8 mouse cellular contexts compared by ENCODE assay signal in the genomic region with DNA sequence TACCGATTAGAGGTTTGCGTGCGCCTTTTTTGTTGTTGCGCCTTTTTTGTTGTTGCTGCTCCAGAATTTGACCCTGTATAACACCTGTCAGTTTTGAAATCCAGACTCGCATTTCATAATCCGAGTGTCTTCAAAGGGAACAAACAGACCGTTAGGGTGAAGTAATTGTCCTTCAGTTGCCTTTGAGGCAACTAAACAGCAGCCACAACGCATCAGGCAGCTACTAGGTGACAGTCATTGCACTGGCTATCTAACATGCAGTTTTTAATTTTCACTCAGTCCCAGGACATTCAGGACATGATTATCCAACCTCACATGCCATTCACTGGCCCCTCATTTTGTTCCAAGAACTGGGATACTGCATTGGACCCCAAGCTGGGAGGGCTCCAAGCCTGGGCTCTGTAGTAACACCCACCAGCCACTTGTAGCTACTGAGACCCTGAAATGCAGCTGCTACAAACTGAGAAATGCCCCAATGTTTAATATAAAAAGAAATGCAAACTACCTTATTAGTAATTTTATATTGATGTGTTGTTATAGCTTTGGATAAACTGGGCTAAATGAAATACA. TPM values are rescaled to one million over a fixed set of nuclear protein-coding genes. Genes with fewer than 3 reads are reported as not detected.
DNase-seq lines count a peak whose midpoint lies in the region; ATAC-seq and TF ChIP-seq lines count a peak whose summit lies in the region.

No protein-coding gene starts in this region.

- H3K4me2 ChIP-seq in heart, embryonic 12.5 days, result peak overlapping the region; percentile 72
- peak overlapping the region; percentile 59 for H3K4me2 ChIP-seq in forebrain, embryonic 13.5 days
- peak overlapping the region; percentile 80 for H3K4me2 ChIP-seq in liver, embryonic 12.5 days
- peak overlapping the region; percentile 60 for H3K4me2 ChIP-seq in stomach, postnatal 0 days (replicated peaks; ENCODE audit: low read depth)

- peak overlapping the region; percentile 78 for H3K4me3 ChIP-seq in heart, embryonic 12.5 days
- H3K4me3 ChIP-seq in G1E (ENCODE audit: low read depth, low read length), result peak overlapping the region; percentile 94
- H3K4me3 ChIP-seq in forebrain, embryonic 13.5 days, result peak overlapping the region; percentile 90
- peak overlapping the region; percentile 96 for H3K4me3 ChIP-seq in liver, embryonic 12.5 days
- peak overlapping the region; percentile 94 for H3K4me3 ChIP-seq in stomach, postnatal 0 days (ENCODE audit: low read depth, low read length)

- peak; percentile 1; the same call in 1 of the 2 replicates for ATAC-seq in heart, embryonic 12.5 days (ENCODE audit: insufficient number of reproducible peaks, low FRiP score)
- no peak for ATAC-seq in G1E (ENCODE audit: extremely low read depth, insufficient number of reproducible peaks, low FRiP score, poor library complexity, severe bottlenecking)
- peak; percentile 50; the same call in 1 of the 2 replicates for ATAC-seq in forebrain, embryonic 13.5 days
- ATAC-seq in liver, embryonic 12.5 days, result no peak
- ATAC-seq in stomach, postnatal 0 days (ENCODE audit: low FRiP score, low TSS enrichment), result no peak

- H3K9ac ChIP-seq in heart, embryonic 12.5 days, result peak overlapping the region; percentile 88
- H3K9ac ChIP-seq in forebrain, embryonic 13.5 days, result peak overlapping the region; percentile 88
- peak overlapping the region; percentile 91 for H3K9ac ChIP-seq in liver, embryonic 12.5 days
- peak overlapping the region; percentile 89 for H3K9ac ChIP-seq in stomach, postnatal 0 days (ENCODE audit: low read length)

- H3K27me3 ChIP-seq in heart, embryonic 12.5 days (replicated peaks), result no peaks in the 10 kb centered on the region
- H3K27me3 ChIP-seq in G1E (ENCODE audit: insufficient read depth, low read length), result peaks cover 13% of the 10 kb centered on the region
- no peaks in the 10 kb centered on the region for H3K27me3 ChIP-seq in forebrain, embryonic 13.5 days
- H3K27me3 ChIP-seq in liver, embryonic 12.5 days (replicated peaks), result no peaks in the 10 kb centered on the region
- no peaks in the 10 kb centered on the region for H3K27me3 ChIP-seq in stomach, postnatal 0 days (ENCODE audit: control insufficient read depth, insufficient read depth, low read length)

- H3K4me1 ChIP-seq in heart, embryonic 12.5 days (replicated peaks), result peaks cover 33% of the 10 kb centered on the region
- H3K4me1 ChIP-seq in G1E (ENCODE audit: insufficient read depth, low read depth, low read length), result peaks cover 18% of the 10 kb centered on the region
- peaks cover 14% of the 10 kb centered on the region for H3K4me1 ChIP-seq in forebrain, embryonic 13.5 days
- peaks cover 26% of the 10 kb centered on the region for H3K4me1 ChIP-seq in liver, embryonic 12.5 days
- H3K4me1 ChIP-seq in stomach, postnatal 0 days (replicated peaks; ENCODE audit: control insufficient read depth, insufficient read depth), result peaks cover 8% of the 10 kb centered on the region; the same call in 1 of the 2 replicates

- peak overlapping the region; percentile 8; the same call in 1 of the 2 replicates for H3K27ac ChIP-seq in heart, embryonic 12.5 days (ENCODE audit: poor library complexity, severe bottlenecking)
- H3K27ac ChIP-seq in forebrain, embryonic 13.5 days, result 0 out of 2 replicates have a peak overlapping the region, but pooled peaks have one; percentile 61
- H3K27ac ChIP-seq in liver, embryonic 12.5 days, result peak overlapping the region; percentile 87; the same call in 1 of the 2 replicates
- H3K27ac ChIP-seq in stomach, postnatal 0 days (replicated peaks), result no peak overlapping the region

- intact Hi-C loops in heart, postnatal 36 days (cut with DNase I), result loop anchor here (2.0 kb wide), 2 partner anchors 32 kb away; a partner anchor contains a TSS

- no peaks in the 10 kb centered on the region for H3K9me3 ChIP-seq in heart, embryonic 12.5 days (replicated peaks)
- no peaks in the 10 kb centered on the region for H3K9me3 ChIP-seq in G1E (replicated peaks)
- H3K9me3 ChIP-seq in forebrain, embryonic 13.5 days (replicated peaks), result no peaks in the 10 kb centered on the region
- no peaks in the 10 kb centered on the region for H3K9me3 ChIP-seq in liver, embryonic 12.5 days (replicated peaks)
- no peaks in the 10 kb centered on the region for H3K9me3 ChIP-seq in stomach, postnatal 0 days (ENCODE audit: control insufficient read depth, low read length)

- TF ChIP-seq CTCF in G1E (IDR thresholded peaks at IDR 0.05; ENCODE audit: low read depth, low read length), result no peak
- no peak for TF ChIP-seq CTCF in stomach, postnatal 0 days (IDR thresholded peaks at IDR 0.05; ENCODE audit: low read depth)

- DNase-seq in heart, postnatal 36 days, result no peak
- DNase-seq in G1E (ENCODE audit: low spot score), result peak; percentile 8
- DNase-seq in stomach, postnatal 0 days (ENCODE audit: low spot score), result no peak
- no peak for DNase-seq in adrenal gland, postnatal 10 days
- DNase-seq in ovary, postnatal 10 days (ENCODE audit: low spot score), result no peak

- no peak for TF ChIP-seq EP300 in stomach, postnatal 0 days (optimal IDR thresholded peaks at IDR 0.05)

- H3K36me3 ChIP-seq in heart, embryonic 12.5 days, result peaks cover 39% of the 10 kb centered on the region
- H3K36me3 ChIP-seq in G1E (replicated peaks), result peaks cover 33% of the 10 kb centered on the region
- peaks cover 24% of the 10 kb centered on the region for H3K36me3 ChIP-seq in forebrain, embryonic 13.5 days (ENCODE audit: poor library complexity, severe bottlenecking)
- peaks cover 31% of the 10 kb centered on the region for H3K36me3 ChIP-seq in liver, embryonic 12.5 days
- no peaks in the 10 kb centered on the region; the same call in 1 of the 2 replicates for H3K36me3 ChIP-seq in stomach, postnatal 0 days (ENCODE audit: control insufficient read depth, insufficient read depth, low read length)

- WGBS in heart, embryonic 12.5 days, result 1% methylated on average over 8 of the region's 8 CpGs
- 0% methylated on average over 8 of the region's 8 CpGs for WGBS in forebrain, embryonic 13.5 days
- 2% methylated on average over 8 of the region's 8 CpGs for WGBS in liver, embryonic 12.5 days (ENCODE audit: insufficient replicate concordance)
- 2% methylated on average over 8 of the region's 8 CpGs for WGBS in stomach, postnatal 0 days

RNA-seq across cellular contexts. Expression of a gene that starts 0.7 kb away (rescaled TPM):
- 121 and 123 TPM in 2 replicates for polyA plus RNA-seq in heart, embryonic 12.5 days (2016; fragmentation: Nextera tagmentation; extraction: Ambion mirVana)
- total RNA-seq in heart, postnatal 36 days (2021), result 100 to 1,000 TPM; 670 to 699 TPM
- 18.6 and 21.0 TPM in 2 replicates for total RNA-seq in G1E (2014; fragmentation: Nextera tagmentation)
- 14.8 and 18.3 TPM in 2 replicates for total RNA-seq in G1E (2017)
- polyA plus RNA-seq in G1E (2012), result 14.6 and 18.9 TPM in 2 replicates
- 52.4 and 61.8 TPM in 2 replicates for polyA plus RNA-seq in forebrain, embryonic 13.5 days (2015; fragmentation: Nextera tagmentation; extraction: Ambion mirVana)
- polyA plus RNA-seq in liver, embryonic 12.5 days (2016; fragmentation: Nextera tagmentation; extraction: Ambion mirVana), result 25.4 and 27.1 TPM in 2 replicates
- polyA plus RNA-seq in stomach, postnatal 0 days (2015; fragmentation: Nextera tagmentation; extraction: Ambion mirVana), result 26.7 and 27.2 TPM in 2 replicates
- 100 to 1,000 TPM; 204 to 232 TPM for total RNA-seq in adrenal gland, postnatal 10 days (2021)

RNA-seq across cellular contexts. Expression of a gene that starts 31.4 kb away (rescaled TPM):
- polyA plus RNA-seq in heart, embryonic 12.5 days (2016; fragmentation: Nextera tagmentation; extraction: Ambion mirVana), result 46.9 and 49.6 TPM in 2 replicates
- 10 to 100 TPM; 71.3 to 89.9 TPM for total RNA-seq in heart, postnatal 36 days (2021)
- total RNA-seq in G1E (2014; fragmentation: Nextera tagmentation), result 0.44 and 2.3 TPM in 2 replicates
- total RNA-seq in G1E (2017), result 2.9 and 4.6 TPM in 2 replicates
- 0.75 and 0.90 TPM in 2 replicates for polyA plus RNA-seq in G1E (2012)
- 14.0 and 15.0 TPM in 2 replicates for polyA plus RNA-seq in forebrain, embryonic 13.5 days (2015; fragmentation: Nextera tagmentation; extraction: Ambion mirVana)
- 26.4 TPM in 2 replicates for polyA plus RNA-seq in liver, embryonic 12.5 days (2016; fragmentation: Nextera tagmentation; extraction: Ambion mirVana)
- 20.1 and 21.7 TPM in 2 replicates for polyA plus RNA-seq in stomach, postnatal 0 days (2015; fragmentation: Nextera tagmentation; extraction: Ambion mirVana)
- total RNA-seq in adrenal gland, postnatal 10 days (2021), result 10 to 100 TPM; 42.0 to 42.1 TPM

RNA-seq across cellular contexts. Expression of a gene that starts 35.5 kb away (rescaled TPM):
- polyA plus RNA-seq in heart, embryonic 12.5 days (2016; fragmentation: Nextera tagmentation; extraction: Ambion mirVana), result 24.6 and 24.9 TPM in 2 replicates
- 10 to 100 TPM; 37.2 to 41.2 TPM for total RNA-seq in heart, postnatal 36 days (2021)
- total RNA-seq in G1E (2014; fragmentation: Nextera tagmentation), result 27.5 and 33.5 TPM in 2 replicates
- total RNA-seq in G1E (2017), result 31.5 and 37.2 TPM in 2 replicates
- 84.0 and 84.6 TPM in 2 replicates for polyA plus RNA-seq in G1E (2012)
- 9.0 and 10.2 TPM in 2 replicates for polyA plus RNA-seq in forebrain, embryonic 13.5 days (2015; fragmentation: Nextera tagmentation; extraction: Ambion mirVana)
- polyA plus RNA-seq in liver, embryonic 12.5 days (2016; fragmentation: Nextera tagmentation; extraction: Ambion mirVana), result 19.1 and 21.0 TPM in 2 replicates
- 13.3 and 15.5 TPM in 2 replicates for polyA plus RNA-seq in stomach, postnatal 0 days (2015; fragmentation: Nextera tagmentation; extraction: Ambion mirVana)
- 10 to 100 TPM; 43.4 to 44.7 TPM for total RNA-seq in adrenal gland, postnatal 10 days (2021)

RNA-seq across cellular contexts. Expression of a gene that starts 36.4 kb away (rescaled TPM):
- 9.0 and 9.1 TPM in 2 replicates for polyA plus RNA-seq in heart, embryonic 12.5 days (2016; fragmentation: Nextera tagmentation; extraction: Ambion mirVana)
- total RNA-seq in heart, postnatal 36 days (2021), result 10 to 100 TPM; 16.1 to 18.3 TPM
- not detected in 2 replicates for total RNA-seq in G1E (2014; fragmentation: Nextera tagmentation)
- not detected in 2 replicates for total RNA-seq in G1E (2017)
- polyA plus RNA-seq in G1E (2012), result not detected in 2 replicates
- 14.8 and 15.8 TPM in 2 replicates for polyA plus RNA-seq in forebrain, embryonic 13.5 days (2015; fragmentation: Nextera tagmentation; extraction: Ambion mirVana)
- 3.8 and 4.1 TPM in 2 replicates for polyA plus RNA-seq in liver, embryonic 12.5 days (2016; fragmentation: Nextera tagmentation; extraction: Ambion mirVana)
- polyA plus RNA-seq in stomach, postnatal 0 days (2015; fragmentation: Nextera tagmentation; extraction: Ambion mirVana), result 2.6 and 2.8 TPM in 2 replicates
- total RNA-seq in adrenal gland, postnatal 10 days (2021), result 1 to 10 TPM; 7.2 to 9.7 TPM

RNA-seq across cellular contexts. Expression of a gene that starts 36.6 kb away (rescaled TPM):
- 23.4 and 26.3 TPM in 2 replicates for polyA plus RNA-seq in heart, embryonic 12.5 days (2016; fragmentation: Nextera tagmentation; extraction: Ambion mirVana)
- total RNA-seq in heart, postnatal 36 days (2021), result 1 to 10 TPM; 7.6 to 8.6 TPM
- total RNA-seq in G1E (2014; fragmentation: Nextera tagmentation) (not detected in 2 replicates), G1E (2017) (0.05 TPM in 1 of 2 replicates, not detected in the other)
- 0.06 TPM in 1 of 2 replicates, not detected in the other for polyA plus RNA-seq in G1E (2012)
- 60.4 and 62.3 TPM in 2 replicates for polyA plus RNA-seq in forebrain, embryonic 13.5 days (2015; fragmentation: Nextera tagmentation; extraction: Ambion mirVana)
- 34.6 and 36.0 TPM in 2 replicates for polyA plus RNA-seq in liver, embryonic 12.5 days (2016; fragmentation: Nextera tagmentation; extraction: Ambion mirVana)
- 14.5 and 16.6 TPM in 2 replicates for polyA plus RNA-seq in stomach, postnatal 0 days (2015; fragmentation: Nextera tagmentation; extraction: Ambion mirVana)
- total RNA-seq in adrenal gland, postnatal 10 days (2021), result 10 to 100 TPM; 18.5 to 29.4 TPM

Comparison
In these comparisons a context has a peak if more than half of its experiments do, and no peak if none do; other contexts are left out.
1. ATAC-seq: peak in heart, embryonic 12.5 days (single experiment) and forebrain, embryonic 13.5 days (single experiment); none in G1E (single experiment), liver, embryonic 12.5 days (single experiment) and stomach, postnatal 0 days (single experiment).
2. Peak in every context shown above with its lines, with median percentiles within 50 percentile points of each other: H3K4me2 ChIP-seq, H3K4me3 ChIP-seq and H3K9ac ChIP-seq.